Mouse (Mus musculus): ENCODE measurements around the gene Bhlhe23.

DNA sequence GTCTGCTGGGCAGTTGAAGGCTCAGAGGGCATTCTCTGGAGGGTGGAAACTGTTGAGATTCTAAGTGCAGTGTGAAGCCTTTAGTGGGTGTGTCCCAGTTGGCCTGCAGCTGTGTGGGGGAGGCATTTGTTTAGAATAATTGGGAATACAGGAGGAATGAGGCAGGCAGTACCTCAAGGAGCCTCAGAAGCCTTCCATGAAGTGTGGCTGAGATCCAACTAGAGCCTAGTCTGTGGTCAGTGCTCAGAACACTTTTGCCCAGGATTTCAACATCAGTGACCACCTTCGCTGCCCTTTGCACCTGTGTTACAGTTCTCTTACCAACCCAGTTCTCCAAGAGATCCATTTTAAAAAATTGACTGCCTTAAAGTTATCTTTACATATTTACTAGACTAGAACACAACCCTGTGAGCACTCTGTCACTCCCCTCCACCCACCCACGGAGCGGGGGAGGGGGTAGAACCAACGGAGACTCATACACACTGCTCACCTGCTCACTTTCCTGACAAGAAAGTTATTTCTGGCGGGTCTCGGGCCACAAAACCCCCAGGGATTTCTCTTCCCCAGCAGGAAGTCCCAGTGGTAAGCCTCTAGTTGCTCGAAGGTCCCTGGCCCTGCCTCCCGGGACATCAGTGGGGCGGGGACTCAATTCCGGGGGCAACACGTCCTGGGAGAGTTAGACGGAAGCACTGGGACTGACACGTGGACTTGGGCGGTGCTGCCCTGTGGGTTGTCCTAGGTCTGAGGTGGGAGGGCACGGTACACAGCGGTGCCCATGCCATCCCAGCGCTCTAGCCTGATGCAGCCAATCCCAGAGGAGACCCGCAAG lies 51.9 kb downstream of the Bhlhe23 start, which contains the start of gene Slc17a9:
- TF ChIP-seq ZC3H11A (IDR thresholded peaks at IDR 0.05; ENCODE audit: low read depth, low read length) (no peak), EP300 (IDR thresholded peaks at IDR 0.05; ENCODE audit: low read depth in 1 of 2, low read length in 2 of 2) (no peak), POLR2A (IDR thresholded peaks at IDR 0.05; ENCODE audit: control insufficient read depth in 1 of 2, insufficient read depth in 1 of 2, low read depth in 1 of 2, low read length in 2 of 2, poor library complexity in 1 of 2) (peak in 1 of 2 experiments; percentile 53; a peak in 2 of 4 replicates), CTCF (IDR thresholded peaks at IDR 0.05 in 2 of 3, conservative IDR thresholded peaks at IDR 0.05 in 1 of 3; ENCODE audit: control insufficient read depth in 1 of 3, insufficient read depth in 1 of 3, low read depth in 2 of 3, low read length in 3 of 3, poor library complexity in 1 of 3, severe bottlenecking in 1 of 3) (no peak), E2F4 (IDR thresholded peaks at IDR 0.05; ENCODE audit: borderline replicate concordance, low read depth, low read length) (no peak), USF1 (IDR thresholded peaks at IDR 0.05; ENCODE audit: low read depth, low read length) (peak; percentile 68), MYC (IDR thresholded peaks at IDR 0.05; ENCODE audit: low read depth, low read length) (peak; percentile 75), MAX (IDR thresholded peaks at IDR 0.05; ENCODE audit: low read length) (peak; percentile 84)

All from MEL (cell line).